Mouse (Mus musculus): ENCODE data around the gene P2rx1.

The P2rx1 gene

GRCm38 (mm10) chr11:72987807-72988206 lies 11.1 kb upstream of the P2rx1 start:
- DNase-seq (ENCODE audit: low spot score in 2 of 2), result no peak

GRCm38 (mm10) chr11:72989044-72989443 lies 9.9 kb upstream of the P2rx1 start:
- DNase-seq (ENCODE audit: low spot score in 2 of 2), result no peak

DNA sequence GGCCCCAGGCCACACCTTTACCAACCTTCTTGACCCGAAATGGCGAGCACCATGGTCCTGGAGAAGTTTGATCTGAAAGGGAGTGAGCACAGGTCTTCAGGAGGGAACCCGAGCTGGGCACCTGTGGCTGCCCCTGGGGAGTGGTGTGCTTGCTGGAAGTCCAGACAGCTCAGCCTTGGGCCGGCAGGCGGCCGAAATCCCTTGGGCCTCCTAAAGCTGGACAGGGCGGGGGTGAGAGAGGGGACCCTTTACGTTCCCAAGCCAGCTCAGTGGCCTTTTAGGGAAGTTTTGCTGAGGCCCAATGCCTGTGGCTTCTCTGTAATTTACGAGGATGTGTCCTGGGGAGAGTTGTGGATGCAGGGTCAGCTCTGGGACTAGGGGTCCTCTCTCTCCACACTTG lies 8.2 kb upstream of the P2rx1 start:
- DNase-seq (ENCODE audit: low spot score in 2 of 2), result no peak

DNA sequence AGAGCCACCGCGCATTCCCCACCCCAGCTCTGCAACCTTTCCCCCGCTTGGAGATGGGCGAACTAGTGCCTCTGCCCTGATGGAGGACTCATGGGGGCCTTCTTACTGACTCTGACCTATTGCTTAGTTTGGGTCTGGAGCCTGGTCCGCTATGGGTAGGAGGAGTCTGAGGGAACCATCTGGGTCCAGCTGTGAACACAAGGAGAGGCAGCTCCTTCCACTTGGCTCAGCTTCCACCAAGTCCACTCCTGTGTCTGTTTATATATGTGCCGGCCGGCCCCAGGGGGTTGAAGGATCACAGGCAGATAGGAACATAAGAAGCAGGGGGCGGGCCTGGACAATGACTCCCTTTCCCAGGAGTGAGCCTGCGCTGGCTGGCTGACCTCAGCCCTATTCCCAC lies 6.9 kb upstream of the P2rx1 start:
- DNase-seq (ENCODE audit: low spot score in 2 of 2), result no peak

- no peak for DNase-seq (ENCODE audit: low spot score in 2 of 2)
Observed at GRCm38 (mm10) chr11:72996346-72996745, 2.6 kb upstream of the P2rx1 start.

GRCm38 (mm10) chr11:72996781-72997180 lies 2.1 kb upstream of the P2rx1 start:
- DNase-seq (ENCODE audit: low spot score in 2 of 2), result no peak

GRCm38 (mm10) chr11:72997529-72998326 lies 1.2 kb upstream of the P2rx1 start:
- no peak for DNase-seq (ENCODE audit: low spot score in 2 of 2)

DNA sequence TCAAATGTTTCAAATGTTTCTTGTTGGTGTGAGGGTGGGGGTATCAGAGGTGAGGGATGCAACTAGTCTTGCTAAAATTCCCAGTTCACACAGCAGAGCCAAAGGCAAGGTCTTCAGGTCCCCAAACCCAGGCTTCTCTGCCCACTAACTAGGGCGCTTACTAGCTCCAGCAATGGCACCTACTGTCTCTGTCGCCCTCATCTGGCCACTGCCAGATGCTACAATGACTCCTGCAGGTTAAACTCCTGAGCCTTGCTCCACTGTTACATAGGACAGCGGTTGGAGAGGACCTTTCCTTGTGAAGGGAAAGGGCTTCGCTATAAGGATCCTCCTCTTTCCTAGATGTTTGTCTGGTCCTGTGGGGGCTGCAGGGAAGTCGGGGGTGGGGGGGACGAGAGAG lies 2.1 kb downstream of the P2rx1 start:
- DNase-seq (ENCODE audit: low spot score in 2 of 2), result peak; percentile 59 to 60

GRCm38 (mm10) chr11:73006377-73006776 lies 7.5 kb downstream of the P2rx1 start:
- no peak for DNase-seq (ENCODE audit: low spot score in 2 of 2)

DNA sequence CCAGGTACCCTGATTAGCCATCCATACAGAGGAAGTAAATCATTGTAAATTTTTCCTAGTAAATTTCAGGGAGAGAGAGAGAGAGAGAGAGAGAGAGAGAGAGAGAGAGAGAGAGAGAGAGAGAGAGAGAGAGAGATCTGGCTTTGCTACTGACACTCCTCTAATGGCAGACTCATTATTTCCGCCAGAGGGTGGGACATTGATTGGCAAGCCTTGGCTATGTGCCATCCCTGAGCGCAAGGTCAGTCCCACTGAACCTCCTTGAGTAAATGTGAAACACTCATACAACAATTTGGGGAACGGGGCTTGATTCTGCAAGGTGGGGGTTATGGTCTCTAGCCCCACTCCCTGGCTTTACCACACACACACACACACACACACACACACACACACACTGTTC lies 8.2 kb downstream of the P2rx1 start:
- DNase-seq (ENCODE audit: low spot score in 2 of 2), result no peak

DNA sequence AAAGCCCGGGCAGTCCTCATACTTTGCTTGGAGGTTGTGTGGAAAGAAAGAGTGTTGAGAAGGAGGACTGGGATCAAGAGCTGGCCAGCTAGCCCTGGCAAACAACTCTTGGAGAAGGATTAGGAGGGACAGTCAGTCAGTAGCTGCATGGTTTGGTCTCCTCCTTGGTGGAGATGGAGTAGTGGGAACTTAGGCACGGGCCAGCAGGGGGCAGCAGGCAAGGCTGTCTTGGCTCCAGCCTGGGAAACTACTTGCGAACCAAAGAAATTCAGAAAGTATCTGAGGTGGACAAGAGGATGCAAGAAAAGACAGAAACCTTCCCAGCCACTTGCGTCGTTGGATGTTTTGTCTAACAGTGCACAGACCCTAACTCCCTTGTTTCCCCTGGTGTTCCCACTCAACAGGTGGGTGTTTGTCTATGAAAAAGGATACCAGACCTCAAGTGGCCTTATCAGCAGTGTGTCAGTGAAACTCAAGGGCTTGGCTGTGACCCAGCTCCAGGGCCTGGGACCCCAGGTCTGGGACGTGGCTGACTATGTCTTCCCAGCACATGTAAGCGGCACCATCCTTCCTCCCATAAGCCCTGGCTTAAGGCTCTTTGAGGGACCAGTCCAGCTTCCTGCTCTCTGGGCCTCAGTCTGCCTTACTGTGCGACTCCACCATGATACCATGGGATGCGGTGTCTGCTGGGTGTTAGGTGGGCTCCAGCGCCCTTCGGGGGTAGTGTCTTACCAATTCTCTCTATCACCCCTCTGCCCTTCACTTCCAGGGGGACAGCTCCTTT lies 9.0 kb downstream of the P2rx1 start:
- DNase-seq (ENCODE audit: low spot score in 2 of 2), result peak in 1 of 2 experiments; percentile 44

- DNase-seq (ENCODE audit: low spot score in 2 of 2), result no peak
Observed at GRCm38 (mm10) chr11:73008826-73009225, 9.9 kb downstream of the P2rx1 start.

DNA sequence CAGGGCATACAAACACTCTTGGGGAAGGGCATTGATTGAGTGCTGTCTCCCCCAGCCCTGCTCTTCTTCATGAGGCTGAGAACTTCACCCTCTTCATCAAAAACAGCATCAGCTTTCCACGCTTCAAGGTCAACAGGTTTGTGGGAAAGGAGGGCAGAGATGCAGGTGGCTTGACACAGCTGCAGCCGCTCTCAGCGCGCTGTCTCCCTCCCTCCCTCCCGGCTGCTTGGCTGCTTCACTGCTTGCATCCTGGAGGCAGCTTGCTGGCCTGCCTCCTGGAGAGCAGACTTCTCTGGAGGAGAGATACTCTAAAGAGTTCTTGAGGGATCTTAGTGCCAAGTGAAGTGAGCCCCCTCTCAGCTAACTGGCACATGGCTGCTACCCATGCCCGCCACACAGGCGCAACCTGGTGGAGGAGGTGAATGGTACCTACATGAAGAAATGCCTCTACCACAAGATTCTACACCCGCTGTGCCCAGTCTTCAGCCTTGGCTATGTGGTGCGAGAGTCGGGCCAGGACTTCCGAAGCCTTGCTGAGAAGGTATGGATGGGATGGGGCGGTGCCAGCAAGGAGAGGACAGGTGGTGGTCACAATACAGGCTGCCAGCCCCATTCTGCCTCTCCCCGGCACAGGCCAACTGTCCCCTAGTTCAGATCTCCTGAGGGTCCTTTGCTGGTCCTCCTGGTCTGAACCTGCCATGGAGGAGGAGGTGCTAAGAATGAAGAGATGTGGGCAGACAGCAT lies 10.8 kb downstream of the P2rx1 start:
- no peak for DNase-seq (ENCODE audit: low spot score in 2 of 2)

GRCm38 (mm10) chr11:73013981-73014380 lies 15.1 kb downstream of the P2rx1 start:
- no peak for DNase-seq (ENCODE audit: low spot score in 2 of 2)

GRCm38 (mm10) chr11:73014831-73015344 lies 16.0 kb downstream of the P2rx1 start:
- DNase-seq (ENCODE audit: low spot score in 2 of 2), result no peak

- DNase-seq (ENCODE audit: low spot score in 2 of 2), result peak in 1 of 2 experiments; percentile 48
Observed at GRCm38 (mm10) chr11:73015391-73016102, 16.6 kb downstream of the P2rx1 start.

- no peak for DNase-seq (ENCODE audit: low spot score in 2 of 2)
Observed at GRCm38 (mm10) chr11:73016103-73016420, 17.2 kb downstream of the P2rx1 start.

DNA sequence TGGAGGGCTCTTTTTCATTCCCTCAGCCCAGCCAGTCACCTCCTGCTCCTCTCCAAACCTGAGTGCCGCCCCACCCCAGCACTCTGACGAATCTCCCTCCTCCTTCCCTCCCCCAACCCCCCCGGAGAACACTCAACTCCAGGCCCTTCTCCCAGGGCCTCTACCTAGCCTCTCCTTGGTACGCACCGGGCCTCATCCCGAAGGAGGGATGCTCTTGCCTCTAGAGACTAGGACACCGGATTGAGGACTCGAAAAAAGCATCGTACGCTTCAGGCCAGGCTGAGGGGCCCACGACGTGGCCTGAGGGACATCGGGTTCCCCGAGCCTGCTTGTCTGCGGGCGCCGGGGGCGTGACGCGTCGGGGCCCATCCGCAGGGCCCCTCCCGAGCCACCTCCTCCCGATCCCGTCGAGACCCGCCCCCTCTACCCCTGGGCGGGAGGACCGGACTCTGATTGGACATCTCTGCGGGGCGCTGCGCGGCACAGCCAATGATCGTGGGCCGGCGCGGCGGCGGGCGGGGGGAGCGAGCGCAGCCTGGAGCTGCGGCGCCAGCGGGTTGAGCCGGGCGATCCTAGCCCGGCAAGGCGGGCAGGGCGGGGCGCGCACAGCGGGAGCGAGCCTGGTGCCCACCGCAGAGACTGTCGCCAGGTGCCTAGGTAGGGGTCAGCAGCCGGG lies 19.7 kb downstream of the P2rx1 start, which contains the start of gene Camkk1:
TSS of gene Camkk1 (plus strand) at position 538 of the 676 bp plus-strand sequence.
- peak; percentile 80 to 90 for DNase-seq (ENCODE audit: low spot score in 2 of 2)

GRCm38 (mm10) chr11:73019147-73019795 lies 20.4 kb downstream of the P2rx1 start:
- no peak for DNase-seq (ENCODE audit: low spot score in 2 of 2)
